Mouse (Mus musculus): ENCODE data around the gene Clpb. TPM values are rescaled to one million over a fixed set of nuclear protein-coding genes. Genes with fewer than 3 reads are reported as not detected.

Clpb gene
- polyA plus RNA-seq, 1 experiment from 2014 or later, result 54.8 TPM

DNA sequence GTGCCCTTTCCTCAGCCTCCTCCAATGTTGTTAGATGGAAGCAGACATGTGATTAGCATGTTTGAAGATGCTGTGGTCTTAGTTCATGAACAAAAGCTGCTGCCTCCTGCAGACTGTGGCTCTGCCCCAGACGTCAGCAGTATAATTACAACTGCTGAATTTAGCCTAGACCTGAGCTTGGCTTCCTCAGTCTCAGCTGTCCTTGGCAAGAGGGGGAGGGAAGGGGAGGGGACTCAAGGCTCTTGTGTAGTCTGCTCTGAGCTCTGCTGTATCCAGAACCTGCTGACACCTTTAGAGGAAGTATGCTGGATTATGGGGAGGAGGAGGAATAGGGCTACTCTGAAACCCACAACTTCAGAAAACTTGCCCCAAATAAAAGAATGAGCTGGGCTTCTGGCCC is 76.2 kb downstream of the Clpb start:
- Histone ChIP-seq H3K4me2 (no peak overlapping the region), H3K27ac (no peak overlapping the region), H3K27me3 (no peaks in the 10 kb centered on the region), H3K9me3 (no peaks in the 10 kb centered on the region), H3K9ac (no peak overlapping the region), H3K36me3 (no peaks in the 10 kb centered on the region), H3K4me1 (no peaks in the 10 kb centered on the region), H3K4me3 (no peak overlapping the region)
- no peak; the same call in 1 of the 2 replicates for ATAC-seq (ENCODE audit: insufficient number of reproducible peaks, low FRiP score, low TSS enrichment, low read depth)
- 36% methylated on average over 1 of the region's 1 CpGs for WGBS

DNA sequence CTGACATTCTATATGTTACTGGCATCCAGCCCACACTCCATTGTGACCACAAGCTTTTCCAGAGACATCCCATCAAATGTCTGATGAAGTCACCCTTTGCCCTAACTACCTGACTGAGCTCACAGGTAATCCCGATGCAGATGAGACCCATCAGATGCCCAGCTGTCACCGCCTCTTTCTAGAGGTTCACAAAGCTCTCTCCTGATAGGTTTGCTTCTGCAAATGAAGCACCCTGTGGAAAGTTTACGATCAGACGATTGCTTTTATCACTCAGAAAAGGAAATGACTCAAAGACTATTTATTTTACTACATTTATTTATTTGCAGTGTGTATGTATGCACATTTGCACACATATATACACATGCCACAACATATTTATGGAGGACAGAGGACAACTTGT is 80.1 kb downstream of the Clpb start:
- Histone ChIP-seq H3K9ac (no peak overlapping the region), H3K9me3 (no peaks in the 10 kb centered on the region), H3K36me3 (no peaks in the 10 kb centered on the region), H3K4me1 (0 out of 2 replicates have a peak, but pooled peaks cover 3% of the 10 kb centered on the region), H3K27me3 (no peaks in the 10 kb centered on the region), H3K4me2 (no peak overlapping the region), H3K27ac (no peak overlapping the region), H3K4me3 (no peak overlapping the region)
- no peak for ATAC-seq (ENCODE audit: insufficient number of reproducible peaks, low FRiP score, low TSS enrichment, low read depth)
- WGBS, result 59% methylated on average over 4 of the region's 4 CpGs

- Histone ChIP-seq H3K4me1 (0 out of 2 replicates have a peak, but pooled peaks cover 3% of the 10 kb centered on the region), H3K27ac (no peak overlapping the region), H3K27me3 (no peaks in the 10 kb centered on the region), H3K4me2 (no peak overlapping the region), H3K4me3 (no peak overlapping the region), H3K9ac (no peak overlapping the region), H3K36me3 (no peaks in the 10 kb centered on the region), H3K9me3 (no peaks in the 10 kb centered on the region)
- WGBS, result 51% methylated on average over 12 of the region's 12 CpGs
- ATAC-seq (ENCODE audit: insufficient number of reproducible peaks, low FRiP score, low TSS enrichment, low read depth), result no peak
Measured at GRCm38 (mm10) chr7:101746559-101747334, 83.3 kb downstream of the Clpb start.

- 74% methylated on average over 2 of the region's 2 CpGs for WGBS
- no peak overlapping the region for H3K4me2 ChIP-seq
- H3K27ac ChIP-seq, result no peak overlapping the region
- no peak for ATAC-seq (ENCODE audit: insufficient number of reproducible peaks, low FRiP score, low TSS enrichment, low read depth)
- H3K4me3 ChIP-seq, result no peak overlapping the region
- no peaks in the 10 kb centered on the region for H3K27me3 ChIP-seq
- H3K36me3 ChIP-seq, result peaks cover 13% of the 10 kb centered on the region
- no peaks in the 10 kb centered on the region for H3K9me3 ChIP-seq
- H3K4me1 ChIP-seq, result 0 out of 2 replicates have a peak, but pooled peaks cover 3% of the 10 kb centered on the region
- no peak overlapping the region for H3K9ac ChIP-seq
Measured at GRCm38 (mm10) chr7:101750268-101750667, 86.8 kb downstream of the Clpb start.

GRCm38 (mm10) chr7:101752346-101752745 is 88.9 kb downstream of the Clpb start:
- Histone ChIP-seq H3K9me3 (no peaks in the 10 kb centered on the region), H3K27me3 (no peaks in the 10 kb centered on the region), H3K4me1 (no peaks in the 10 kb centered on the region), H3K27ac (no peak overlapping the region), H3K4me2 (no peak overlapping the region), H3K36me3 (peaks cover 13% of the 10 kb centered on the region), H3K9ac (no peak overlapping the region), H3K4me3 (no peak overlapping the region)
- ATAC-seq (ENCODE audit: insufficient number of reproducible peaks, low FRiP score, low TSS enrichment, low read depth), result no peak
- WGBS, result 93% methylated on average over 3 of the region's 3 CpGs

GRCm38 (mm10) chr7:101753492-101753891 is 90.1 kb downstream of the Clpb start:
- Histone ChIP-seq H3K4me1 (no peaks in the 10 kb centered on the region), H3K27me3 (no peaks in the 10 kb centered on the region), H3K4me2 (no peak overlapping the region), H3K27ac (no peak overlapping the region), H3K9me3 (no peaks in the 10 kb centered on the region), H3K4me3 (no peak overlapping the region), H3K9ac (no peak overlapping the region), H3K36me3 (peaks cover 13% of the 10 kb centered on the region)
- WGBS, result 94% methylated on average over 5 of the region's 5 CpGs
- ATAC-seq (ENCODE audit: insufficient number of reproducible peaks, low FRiP score, low TSS enrichment, low read depth), result no peak

DNA sequence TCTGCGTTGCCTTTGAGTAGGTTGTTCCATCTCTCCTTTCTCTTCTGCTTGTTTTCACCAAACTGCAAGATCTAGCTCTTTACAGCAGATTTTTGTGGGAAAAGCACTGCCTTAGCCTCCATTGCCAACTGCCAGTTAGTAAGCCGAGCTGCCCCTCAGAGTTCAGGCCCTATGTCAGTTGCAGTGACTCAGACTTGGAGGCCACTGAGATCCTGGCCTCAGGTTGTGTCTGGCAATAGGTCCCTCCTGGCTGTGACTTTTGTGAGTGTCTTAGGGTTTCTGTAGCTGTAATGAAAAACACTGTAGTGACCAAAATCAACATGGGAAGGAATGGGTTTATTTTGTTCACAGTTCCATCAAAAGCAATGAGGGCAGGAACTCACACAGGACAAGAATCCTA is 91.0 kb downstream of the Clpb start:
- Histone ChIP-seq H3K4me1 (no peaks in the 10 kb centered on the region), H3K4me2 (no peak overlapping the region), H3K9me3 (no peaks in the 10 kb centered on the region), H3K4me3 (no peak overlapping the region), H3K36me3 (peaks cover 13% of the 10 kb centered on the region), H3K9ac (no peak overlapping the region), H3K27ac (no peak overlapping the region), H3K27me3 (no peaks in the 10 kb centered on the region)
- whole genome bisulfite sequencing, result 78% methylated on average over 2 of the region's 2 CpGs
- ATAC-seq (ENCODE audit: insufficient number of reproducible peaks, low FRiP score, low TSS enrichment, low read depth), result no peak

GRCm38 (mm10) chr7:101755301-101755700 is 91.9 kb downstream of the Clpb start:
- H3K4me2 ChIP-seq, result no peak overlapping the region
- 96% methylated on average over 6 of the region's 6 CpGs for WGBS
- peaks cover 13% of the 10 kb centered on the region for H3K36me3 ChIP-seq
- no peaks in the 10 kb centered on the region for H3K27me3 ChIP-seq
- no peak overlapping the region for H3K4me3 ChIP-seq
- no peak for ATAC-seq (ENCODE audit: insufficient number of reproducible peaks, low FRiP score, low TSS enrichment, low read depth)
- no peak overlapping the region for H3K27ac ChIP-seq
- no peaks in the 10 kb centered on the region for H3K9me3 ChIP-seq
- no peaks in the 10 kb centered on the region for H3K4me1 ChIP-seq
- H3K9ac ChIP-seq, result no peak overlapping the region

DNA sequence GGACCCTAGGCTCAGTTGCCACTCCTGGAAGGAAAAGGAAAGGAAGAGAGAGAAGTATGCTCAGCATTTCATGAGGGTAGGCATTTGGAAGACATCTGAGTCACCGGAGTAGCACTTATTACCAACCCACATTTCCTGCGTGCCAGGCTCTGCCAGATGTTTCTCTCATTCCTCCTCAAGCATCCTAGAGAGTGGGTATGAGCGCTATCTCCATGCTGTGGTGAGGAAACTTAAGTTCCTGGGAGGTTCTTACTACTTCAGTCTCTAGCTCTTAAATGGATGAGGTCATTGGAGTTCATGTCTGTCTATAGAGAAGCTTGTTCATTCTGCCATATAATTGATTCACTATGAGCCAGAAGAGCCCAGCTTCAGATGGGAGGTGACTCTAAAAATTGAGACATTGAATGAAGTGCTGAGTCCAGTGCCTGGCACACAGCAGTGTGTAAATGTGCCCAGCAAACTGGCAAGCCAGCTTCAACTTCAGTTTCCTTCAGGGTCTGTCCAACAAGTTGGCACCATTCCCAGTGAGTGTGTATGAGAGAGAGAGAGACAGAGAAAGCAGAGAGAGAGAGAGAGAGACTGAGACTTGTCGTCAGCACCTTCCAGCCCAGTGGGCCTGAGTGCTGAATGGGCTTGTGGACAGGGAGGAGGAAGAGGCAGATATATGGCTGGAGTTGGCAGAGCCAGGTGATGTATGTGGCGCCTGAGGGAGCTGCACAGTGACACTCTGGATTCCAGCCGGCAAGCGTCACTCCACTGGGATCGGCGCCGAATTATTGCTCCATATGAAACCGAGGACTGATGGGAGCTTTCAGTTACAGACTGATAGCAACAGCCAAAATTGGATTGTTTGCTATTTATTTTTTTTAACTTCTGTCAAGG is 98.7 kb downstream of the Clpb start:
- Histone ChIP-seq H3K27me3 (no peaks in the 10 kb centered on the region), H3K4me3 (no peak overlapping the region), H3K36me3 (peaks cover 8% of the 10 kb centered on the region; the same call in 1 of the 2 replicates), H3K9me3 (no peaks in the 10 kb centered on the region), H3K4me2 (no peak overlapping the region), H3K9ac (no peak overlapping the region), H3K27ac (no peak overlapping the region), H3K4me1 (no peaks in the 10 kb centered on the region)
- WGBS, result 79% methylated on average over 11 of the region's 11 CpGs
- no peak for ATAC-seq (ENCODE audit: insufficient number of reproducible peaks, low FRiP score, low TSS enrichment, low read depth)

- H3K27me3 ChIP-seq, result no peaks in the 10 kb centered on the region
- no peak for ATAC-seq (ENCODE audit: insufficient number of reproducible peaks, low FRiP score, low TSS enrichment, low read depth)
Measured at GRCm38 (mm10) chr7:101767335-101767907, 104.0 kb downstream of the Clpb start.

DNA sequence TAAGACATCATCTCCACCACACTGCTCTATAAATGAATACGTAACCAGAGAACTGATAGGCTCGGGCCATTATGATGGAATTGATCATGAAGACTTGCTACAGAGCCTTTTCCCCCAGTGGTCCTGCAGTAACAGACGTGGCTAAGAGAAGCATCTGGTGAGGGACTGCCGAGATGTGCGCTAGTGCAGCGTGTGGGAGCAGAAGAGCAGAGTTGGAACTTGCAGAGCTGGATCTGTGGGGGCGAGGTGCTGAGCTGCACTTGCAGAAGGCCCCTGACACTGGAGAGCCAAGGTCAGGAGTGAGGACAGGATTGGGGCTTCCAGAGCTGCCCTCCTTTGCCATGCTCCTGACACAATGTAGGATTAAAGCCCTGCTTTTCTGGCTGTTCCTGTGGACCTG is 106.6 kb downstream of the Clpb start:
- 72% methylated on average over 7 of the region's 7 CpGs for WGBS
- Histone ChIP-seq H3K4me3 (no peak overlapping the region), H3K36me3 (peaks cover 4% of the 10 kb centered on the region; the same call in 1 of the 2 replicates), H3K9me3 (no peaks in the 10 kb centered on the region), H3K4me2 (no peak overlapping the region), H3K27ac (no peak overlapping the region), H3K9ac (no peak overlapping the region), H3K27me3 (no peaks in the 10 kb centered on the region), H3K4me1 (peaks cover 7% of the 10 kb centered on the region)
- ATAC-seq (ENCODE audit: insufficient number of reproducible peaks, low FRiP score, low TSS enrichment, low read depth), result no peak

More at GRCm38 (mm10) chr7:101767335-101767907, 104.0 kb downstream of the Clpb start:
- Histone ChIP-seq H3K9me3 (no peaks in the 10 kb centered on the region), H3K27ac (no peak overlapping the region), H3K4me2 (no peak overlapping the region), H3K36me3 (peaks cover 8% of the 10 kb centered on the region; the same call in 1 of the 2 replicates), H3K4me1 (peaks cover 7% of the 10 kb centered on the region), H3K4me3 (no peak overlapping the region), H3K9ac (no peak overlapping the region)
- WGBS, result 69% methylated on average over 5 of the region's 5 CpGs

DNA sequence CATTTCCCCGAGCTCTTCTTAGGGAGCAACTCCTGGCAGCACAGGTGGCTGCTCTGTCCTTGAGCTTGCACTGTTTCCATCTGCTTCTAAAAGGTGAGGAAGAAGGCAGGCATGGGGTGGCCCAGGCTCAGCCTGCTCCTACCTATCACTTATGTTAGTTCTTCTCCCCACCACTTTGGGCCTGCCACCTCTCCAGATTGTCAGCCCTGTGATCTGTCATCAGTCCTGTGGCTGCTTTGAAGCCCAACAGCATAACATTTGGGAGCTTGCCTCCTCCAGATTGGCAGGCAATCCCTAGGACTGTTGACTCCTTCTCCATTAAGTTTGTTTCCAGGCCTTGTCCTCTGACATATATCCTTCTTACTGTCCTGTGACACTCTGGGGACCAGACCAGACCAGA is 108.2 kb downstream of the Clpb start:
- ATAC-seq (ENCODE audit: insufficient number of reproducible peaks, low FRiP score, low TSS enrichment, low read depth), result no peak
- no peak overlapping the region for H3K9ac ChIP-seq
- no peaks in the 10 kb centered on the region for H3K9me3 ChIP-seq
- H3K4me1 ChIP-seq, result peaks cover 7% of the 10 kb centered on the region
- no peaks in the 10 kb centered on the region for H3K27me3 ChIP-seq
- H3K4me2 ChIP-seq, result no peak overlapping the region
- no peak overlapping the region for H3K4me3 ChIP-seq
- WGBS, result 61% methylated on average over 1 of the region's 1 CpGs
- H3K27ac ChIP-seq, result no peak overlapping the region
- 0 out of 2 replicates have a peak, but pooled peaks cover 6% of the 10 kb centered on the region for H3K36me3 ChIP-seq

Measured in limb, embryonic 15.5 days (tissue).